Mouse (Mus musculus) spleen, adult 2 months (tissue): ENCODE results near the gene Nrxn1.

Source experiments
- CTCF ChIP-seq: fragments of 200-500 bp; IDR thresholded peaks from 2 replicates; pipeline ENCODE4 v1.5.1; 2011; ENCODE audit warnings: mild to moderate bottlenecking, inconsistent platforms; ENCODE audit not compliant: insufficient read depth, insufficient read length, insufficient replicate concordance; ENCODE audit errors: extremely low read depth
- POLR2A ChIP-seq: fragments of 200-500 bp; IDR thresholded peaks from 2 replicates; pipeline ENCODE4 v1.6.1; 2011; ENCODE audit warnings: low read depth, low read length, inconsistent platforms

DNA sequence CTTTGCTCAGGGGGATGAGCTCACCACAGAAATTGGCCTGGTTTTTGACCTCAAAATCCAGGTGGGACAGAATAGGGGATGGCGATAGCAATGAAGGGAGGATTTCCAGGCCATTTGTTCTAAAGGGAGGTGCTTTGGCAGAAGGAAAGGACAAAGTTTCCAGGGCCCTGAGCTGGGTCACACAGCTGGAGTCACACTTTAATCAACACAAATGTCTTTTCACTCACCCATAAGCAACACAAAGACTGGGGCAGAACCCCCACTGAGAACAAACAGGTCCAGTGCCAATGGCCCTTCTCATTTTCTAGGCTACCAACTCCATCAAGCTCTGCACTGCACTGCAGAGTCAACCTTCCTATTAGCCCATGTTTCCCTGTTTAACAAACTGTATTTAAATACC is 249.0 kb downstream of the Nrxn1 start:
- TF ChIP-seq CTCF (no peak), POLR2A (no peak)
